Mouse (Mus musculus): ENCODE measurements around the gene Henmt1.

DNA sequence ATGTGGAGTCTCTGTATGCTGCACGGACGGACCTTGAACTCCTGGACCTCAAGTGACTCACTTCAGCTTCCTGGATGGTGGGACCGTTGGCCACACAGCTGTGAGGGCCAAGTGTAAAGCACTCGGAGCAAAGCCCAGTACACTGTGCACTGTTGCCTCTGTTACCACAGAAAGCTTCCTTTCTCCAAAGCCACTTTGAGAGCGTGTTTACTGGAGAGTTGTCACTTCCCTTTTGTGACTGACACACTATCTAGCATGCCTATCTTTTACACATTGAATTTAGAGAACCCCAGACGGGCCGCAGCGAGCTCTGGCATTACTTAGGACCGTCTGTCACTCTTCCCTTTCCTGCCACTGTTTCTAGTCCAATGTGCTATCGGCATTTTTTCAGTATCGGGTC, 57.6 kb downstream of the Henmt1 start:
- no peak for TF ChIP-seq EP300 (optimal IDR thresholded peaks at IDR 0.05)
- TF ChIP-seq CTCF (IDR thresholded peaks at IDR 0.05; ENCODE audit: low read depth), result no peak
